Mouse (Mus musculus) midbrain, embryonic 14.5 days (tissue): Measurements from ENCODE around the gene Aip. TPM values are rescaled to one million over a fixed set of nuclear protein-coding genes. Genes with fewer than 3 reads are reported as not detected.
"Not testable (repeated sequence)": the region's sequence is repeated elsewhere in the genome, so short reads cannot be mapped to it uniquely, and the experiment has no call there.

Experiments used
- ATAC-seq: fragments of 200-750 bp; cut with Nextera tagmentation; 2 replicates; pipeline ENCODE4 v1.8.0; 2017; ENCODE audit warnings: moderate number of reproducible peaks, moderate library complexity; ENCODE audit not compliant: low FRiP score, low TSS enrichment
- DNase-seq: peaks from one replicate; pipeline ENCODE4 v3.0.0-alpha.2; 2015
- H3K27ac ChIP-seq: fragments of 300-500 bp; sonication (generic); replicated peaks from 2 replicates; pipeline ENCODE4 v1.5.1; 2014; ENCODE audit warnings: mild to moderate bottlenecking, low read depth, low read length, moderate library complexity
- H3K27me3 ChIP-seq: fragments of 300-500 bp; sonication (generic); 2 replicates; pipeline ENCODE4 v1.6.1; 2014; ENCODE audit warnings: low read length, control low read depth, mixed read lengths; ENCODE audit not compliant: control insufficient read depth, insufficient read depth
- H3K36me3 ChIP-seq: fragments of 300-500 bp; sonication (generic); 2 replicates; pipeline ENCODE4 v1.6.1; 2014; ENCODE audit warnings: low read length, control low read depth; ENCODE audit not compliant: control insufficient read depth, insufficient read depth
- H3K4me1 ChIP-seq: fragments of 300-500 bp; sonication (generic); 2 replicates; pipeline ENCODE4 v1.6.1; 2014; ENCODE audit warnings: mild to moderate bottlenecking, antibody characterized with exemption, low read length, control low read depth; ENCODE audit not compliant: control insufficient read depth, insufficient read depth
- H3K4me2 ChIP-seq: fragments of 300-500 bp; sonication (generic); 2 replicates; pipeline ENCODE4 v1.6.1; 2014; ENCODE audit warnings: mild to moderate bottlenecking, low read length, moderate library complexity
- H3K4me3 ChIP-seq: fragments of 300-500 bp; sonication (generic); replicated peaks from 2 replicates; pipeline ENCODE4 v1.5.1; 2014; ENCODE audit warnings: low read depth, low read length
- H3K9ac ChIP-seq: fragments of 300-500 bp; sonication (generic); replicated peaks from 2 replicates; pipeline ENCODE4 v1.6.1; 2014; ENCODE audit warnings: mild to moderate bottlenecking, low read length, moderate library complexity
- H3K9me3 ChIP-seq: fragments of 300-500 bp; sonication (generic); 2 replicates; pipeline ENCODE4 v1.6.1; 2016; ENCODE audit warnings: low read length, control low read depth, mixed read lengths; ENCODE audit not compliant: control insufficient read depth
- WGBS: fragments of 180-500 bp; shearing (Covaris S2); extraction: QIAGEN DNeasy Blood & Tissue Kit; methylation state at CpG from one replicate; pipeline ENCODE4 v1.1.7; 2014; 5-methylcytosine and 5-hydroxymethylcytosine counted together
- polyA plus RNA-seq: library from polyadenylated mRNA; unstranded; fragments of >200 nt; fragmentation: Nextera tagmentation; extraction: Ambion mirVana; gene quantifications from 2 replicates; pipeline ENCODE4 v1.2.1, GENCODE M21; 2014

Aip gene
- polyA plus RNA-seq, 1 experiment from 2014 or later: 84.3 TPM

GRCm38 (mm10) chr19:4143759-4144268 is 18.2 kb upstream of the Aip start, which contains the start of gene Cabp4:
TSS of gene Cabp4 (minus strand) at chr19:4144033.
- no peaks in the 10 kb centered on the region for H3K36me3 ChIP-seq
- no peak within 1 kb of the TSS for H3K27ac ChIP-seq
- DNase-seq (no peak), ATAC-seq (no peak)
- H3K9me3 ChIP-seq: 0 out of 2 replicates have a peak, but pooled peaks cover 4% of the 10 kb centered on the region
- H3K27me3 ChIP-seq: no peaks in the 10 kb centered on the region
- H3K4me1 ChIP-seq: peaks cover 12% of the 10 kb centered on the region; the same call in 1 of the 2 replicates
- 88% methylated on average over 7 of the region's 7 CpGs for WGBS
- no peak within 1 kb of the TSS for H3K9ac ChIP-seq
- no peak within 1 kb of the TSS for H3K4me2 ChIP-seq
- no peak within 1 kb of the TSS for H3K4me3 ChIP-seq

DNA sequence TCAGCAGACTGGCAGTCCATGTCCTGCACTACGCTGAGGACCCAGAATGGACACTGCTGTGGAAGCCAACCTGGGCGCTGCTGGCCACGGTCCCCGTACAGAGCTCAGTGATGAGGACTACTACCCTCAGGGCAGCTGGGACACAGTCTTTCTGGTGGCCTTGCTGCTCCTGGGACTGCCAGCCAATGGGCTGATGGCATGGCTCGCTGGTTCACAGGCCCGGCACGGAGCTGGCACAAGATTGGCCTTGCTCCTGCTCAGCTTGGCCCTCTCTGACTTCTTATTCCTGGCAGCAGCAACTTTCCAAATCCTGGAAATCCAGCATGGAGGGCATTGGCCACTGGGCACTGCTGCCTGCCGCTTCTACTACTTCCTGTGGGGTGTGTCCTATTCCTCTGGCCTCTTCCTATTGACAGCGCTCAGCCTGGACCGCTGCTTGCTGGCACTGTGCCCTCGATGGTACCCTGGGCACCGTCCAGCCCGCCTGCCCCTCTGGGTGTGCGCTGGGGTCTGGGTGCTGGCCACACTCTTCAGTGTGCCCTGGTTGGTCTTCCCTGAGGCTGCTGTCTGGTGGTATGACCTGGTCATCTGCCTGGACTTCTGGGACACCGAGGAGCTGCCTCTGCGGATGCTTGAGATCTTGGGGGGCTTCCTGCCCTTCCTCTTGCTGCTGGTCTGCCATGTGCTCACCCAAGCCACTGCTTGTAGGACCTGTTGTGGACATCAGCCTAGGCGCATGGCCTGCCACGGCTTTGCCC is 16.9 kb upstream of the Aip start:
- Histone ChIP-seq H3K4me2 (no peak overlapping the region), H3K27me3 (no peaks in the 10 kb centered on the region), H3K9me3 (0 out of 2 replicates have a peak, but pooled peaks cover 4% of the 10 kb centered on the region), H3K4me3 (no peak overlapping the region), H3K27ac (no peak overlapping the region), H3K36me3 (no peaks in the 10 kb centered on the region), H3K4me1 (0 out of 2 replicates have a peak, but pooled peaks cover 7% of the 10 kb centered on the region), H3K9ac (no peak overlapping the region)
- ATAC-seq: no peak
- DNase-seq: no peak
- 91% methylated on average over 18 of the region's 18 CpGs for WGBS

DNA sequence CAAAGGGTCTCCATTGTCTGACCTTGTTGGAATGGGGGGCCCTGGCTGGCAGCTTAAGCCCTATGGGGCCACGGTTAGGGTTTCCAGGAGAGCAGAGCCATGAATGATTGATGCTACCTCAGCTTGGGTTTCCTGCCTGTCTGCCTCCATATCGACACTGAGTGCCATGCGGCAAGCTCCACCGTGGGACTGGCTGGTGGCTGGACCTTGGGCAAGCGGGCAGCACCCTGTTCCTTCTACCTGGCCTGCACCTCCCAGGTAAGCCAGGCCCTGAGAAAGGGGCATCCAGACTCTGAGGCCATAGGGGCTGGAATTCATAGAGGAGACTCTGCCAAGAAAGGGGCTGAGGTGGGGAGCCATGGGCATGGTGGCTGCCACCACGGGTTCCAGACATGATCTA is 14.5 kb upstream of the Aip start:
- ATAC-seq: no peak
- Histone ChIP-seq H3K9me3 (no peaks in the 10 kb centered on the region), H3K4me2 (no peak overlapping the region), H3K36me3 (no peaks in the 10 kb centered on the region), H3K27me3 (no peaks in the 10 kb centered on the region), H3K4me1 (0 out of 2 replicates have a peak, but pooled peaks cover 6% of the 10 kb centered on the region), H3K9ac (no peak overlapping the region), H3K4me3 (no peak overlapping the region), H3K27ac (no peak overlapping the region)
- WGBS: 76% methylated on average over 6 of the region's 6 CpGs
- no peak for DNase-seq

DNA sequence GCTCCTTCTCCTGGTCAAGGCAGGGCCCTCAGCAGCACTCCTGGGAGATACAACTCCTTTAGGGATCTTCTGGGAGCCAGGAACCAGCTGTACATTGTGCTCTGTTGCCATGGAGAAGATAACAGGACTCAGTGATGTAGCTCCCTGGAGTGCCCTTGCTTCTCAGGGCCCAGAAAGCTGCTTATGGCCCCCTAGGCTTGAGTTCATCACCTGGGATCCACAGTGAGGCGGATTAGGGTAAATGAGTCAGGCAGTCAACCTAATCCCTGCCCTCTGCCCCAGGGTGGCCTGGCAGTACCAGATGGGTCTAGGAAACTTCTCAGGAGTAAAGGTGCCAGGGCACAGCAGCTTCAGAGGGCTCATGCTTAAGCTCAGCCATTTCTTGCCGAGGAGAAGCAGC is 13.8 kb upstream of the Aip start, which contains the start of gene Gpr152:
Gene Gpr152, plus strand, starts transcription at position 342 of the 400 bp plus-strand sequence.
- Histone ChIP-seq H3K9ac (no peak within 1 kb of the TSS), H3K4me2 (no peak within 1 kb of the TSS), H3K27me3 (no peaks in the 10 kb centered on the region), H3K4me3 (no peak within 1 kb of the TSS), H3K4me1 (0 out of 2 replicates have a peak, but pooled peaks cover 6% of the 10 kb centered on the region), H3K36me3 (no peaks in the 10 kb centered on the region), H3K27ac (no peak within 1 kb of the TSS), H3K9me3 (no peaks in the 10 kb centered on the region)
- DNase-seq (no peak), ATAC-seq (no peak)
- WGBS: 37% methylated on average over 2 of the region's 2 CpGs

- H3K9ac ChIP-seq: no peak overlapping the region
- H3K4me1 ChIP-seq: 0 out of 2 replicates have a peak, but pooled peaks cover 6% of the 10 kb centered on the region
- no peaks in the 10 kb centered on the region for H3K27me3 ChIP-seq
- no peak overlapping the region for H3K4me3 ChIP-seq
- DNase-seq (no peak), ATAC-seq (no peak)
- whole genome bisulfite sequencing: 77% methylated on average over 5 of the region's 5 CpGs
- H3K27ac ChIP-seq: no peak overlapping the region
- H3K9me3 ChIP-seq: no peaks in the 10 kb centered on the region
- H3K36me3 ChIP-seq: peaks cover 6% of the 10 kb centered on the region
- no peak overlapping the region for H3K4me2 ChIP-seq
Measured at GRCm38 (mm10) chr19:4137913-4138312, 12.3 kb upstream of the Aip start.

- DNase-seq (no peak), ATAC-seq (no peak)
- Histone ChIP-seq H3K27ac (no peak overlapping the region), H3K4me1 (0 out of 2 replicates have a peak, but pooled peaks cover 6% of the 10 kb centered on the region), H3K4me3 (no peak overlapping the region), H3K4me2 (no peak overlapping the region), H3K27me3 (no peaks in the 10 kb centered on the region), H3K9me3 (no peaks in the 10 kb centered on the region), H3K36me3 (peaks cover 21% of the 10 kb centered on the region), H3K9ac (no peak overlapping the region)
- WGBS: 77% methylated on average over 5 of the region's 5 CpGs
Measured at GRCm38 (mm10) chr19:4136463-4136862, 10.8 kb upstream of the Aip start.

GRCm38 (mm10) chr19:4135963-4136345 is 10.3 kb upstream of the Aip start:
- H3K36me3 ChIP-seq: peaks cover 25% of the 10 kb centered on the region
- not testable (repeated sequence) for H3K9ac ChIP-seq, H3K4me3 ChIP-seq, H3K4me2 ChIP-seq, ATAC-seq, H3K27me3 ChIP-seq, H3K27ac ChIP-seq, H3K9me3 ChIP-seq, H3K4me1 ChIP-seq, DNase-seq
- 24% methylated on average over 8 of the region's 8 CpGs for WGBS

GRCm38 (mm10) chr19:4135229-4135962 is 9.7 kb upstream of the Aip start:
- H3K9ac ChIP-seq, ATAC-seq, H3K27me3 ChIP-seq, H3K4me2 ChIP-seq, H3K4me1 ChIP-seq, H3K9me3 ChIP-seq, H3K4me3 ChIP-seq, H3K27ac ChIP-seq, DNase-seq: not testable (repeated sequence)
- 89% methylated on average over 6 of the region's 6 CpGs for WGBS
- peaks cover 30% of the 10 kb centered on the region for H3K36me3 ChIP-seq
